Mouse (Mus musculus) heart, postnatal 4 days (tissue): ENCODE data around the gene Itgb5. TPM values are rescaled to one million over a fixed set of nuclear protein-coding genes. Genes with fewer than 3 reads are reported as not detected.

Experiments
- DNase-seq: peaks from one replicate; pipeline ENCODE4 v3.0.0; 2021
- total RNA-seq, 2 experiments: library from RNA; stranded (reverse); gene quantifications; 2 replicates each; pipeline ENCODE4 v1.2.3; 2021

The Itgb5 gene
- total RNA-seq, 2 experiments from 2014 or later: 70.1 to 76.9 TPM

DNA sequence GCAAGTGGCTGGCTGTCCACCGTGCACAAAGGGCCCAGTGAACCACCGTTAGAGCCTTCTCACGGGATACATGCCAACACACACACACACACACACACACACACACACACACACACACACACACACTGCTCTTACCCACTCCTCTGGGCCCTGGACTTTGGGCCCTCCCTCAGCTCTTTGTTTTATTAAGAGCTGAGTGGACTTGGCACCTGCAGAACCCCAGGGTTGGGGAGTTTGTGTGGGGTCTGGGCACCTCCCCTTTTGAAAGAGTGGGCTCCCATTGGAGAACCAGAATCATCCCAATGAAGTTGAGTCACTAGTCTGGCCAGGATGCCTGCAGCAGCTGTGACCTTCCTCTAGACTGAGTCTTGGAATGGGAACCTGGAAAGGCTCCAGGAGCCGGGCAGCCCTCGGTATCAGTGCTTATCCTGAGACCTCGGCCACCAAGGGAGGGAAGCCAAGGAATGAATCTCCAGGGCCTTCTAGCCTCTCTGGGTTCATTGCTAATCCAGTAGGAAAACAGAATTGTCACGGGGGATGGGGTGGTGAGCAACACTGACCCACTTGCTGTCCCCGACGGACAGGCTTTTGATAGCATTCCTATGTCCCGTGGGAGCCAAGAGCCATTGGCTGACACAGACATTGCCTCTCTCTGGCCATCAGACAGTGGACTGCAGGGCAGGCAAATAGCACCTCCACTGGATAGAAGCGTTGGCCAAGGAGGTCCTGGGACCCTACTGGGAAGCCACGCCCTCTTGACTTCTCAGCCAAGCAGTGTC lies 87.2 kb downstream of the Itgb5 start:
- peak; percentile 86 for DNase-seq

DNA sequence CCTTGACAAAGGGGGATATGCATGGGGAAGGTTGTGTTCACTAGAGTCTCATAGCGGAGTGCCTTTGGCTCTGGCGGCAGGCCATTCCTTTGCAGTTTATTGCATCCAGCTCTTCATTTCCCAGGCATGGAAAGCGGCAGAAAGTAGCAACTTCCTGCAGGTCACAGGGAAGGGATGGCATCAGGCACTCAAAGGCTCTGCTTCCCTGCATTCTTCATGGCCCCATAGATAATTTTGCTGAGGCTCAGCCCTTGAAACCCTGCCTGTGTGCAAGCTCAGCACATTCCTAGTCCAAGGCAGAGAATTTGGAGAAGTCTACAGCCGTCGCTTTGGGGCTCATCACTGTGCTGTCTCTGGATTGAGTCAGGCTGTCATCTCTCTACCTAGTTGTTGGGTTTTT lies 87.9 kb downstream of the Itgb5 start:
- DNase-seq: no peak

DNA sequence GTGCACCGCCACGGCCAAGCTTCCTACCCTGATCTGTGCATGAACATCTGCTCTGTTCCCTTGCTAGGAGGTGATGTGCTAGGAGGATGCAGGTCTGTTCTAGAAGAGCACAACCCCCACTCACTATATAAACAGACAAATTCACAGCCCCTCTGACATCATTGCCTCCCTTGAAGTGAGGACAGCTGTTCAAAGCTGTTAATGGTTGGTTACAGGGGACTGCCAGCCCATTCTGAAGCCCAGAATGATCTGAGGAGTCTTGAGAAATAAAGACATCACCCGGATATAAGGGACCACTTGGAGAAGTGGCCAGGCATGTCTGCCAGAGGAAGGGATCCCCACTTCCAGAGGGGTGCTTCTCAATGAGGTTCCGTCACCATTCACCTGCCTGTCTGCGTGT lies 88.5 kb downstream of the Itgb5 start:
- no peak for DNase-seq

DNA sequence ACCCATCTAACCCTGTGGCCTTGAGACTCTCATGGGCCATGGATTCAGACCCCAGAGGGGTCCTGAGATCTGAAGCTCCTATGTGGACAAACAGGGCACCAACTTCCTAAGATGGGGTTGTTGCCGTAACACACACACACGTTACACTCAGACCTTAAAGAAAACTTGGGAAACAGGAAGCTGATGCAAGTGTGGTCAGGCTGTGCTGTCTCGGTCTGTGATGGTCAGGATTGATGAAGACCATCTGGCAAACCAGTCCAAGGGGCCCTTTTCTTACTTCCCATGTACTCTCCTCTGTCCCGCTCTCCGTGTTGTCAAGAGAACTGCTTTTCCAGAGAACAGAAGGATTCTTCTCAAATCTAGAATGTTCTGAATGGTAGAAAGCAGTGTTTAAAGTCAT lies 92.0 kb downstream of the Itgb5 start:
- DNase-seq: no peak

DNA sequence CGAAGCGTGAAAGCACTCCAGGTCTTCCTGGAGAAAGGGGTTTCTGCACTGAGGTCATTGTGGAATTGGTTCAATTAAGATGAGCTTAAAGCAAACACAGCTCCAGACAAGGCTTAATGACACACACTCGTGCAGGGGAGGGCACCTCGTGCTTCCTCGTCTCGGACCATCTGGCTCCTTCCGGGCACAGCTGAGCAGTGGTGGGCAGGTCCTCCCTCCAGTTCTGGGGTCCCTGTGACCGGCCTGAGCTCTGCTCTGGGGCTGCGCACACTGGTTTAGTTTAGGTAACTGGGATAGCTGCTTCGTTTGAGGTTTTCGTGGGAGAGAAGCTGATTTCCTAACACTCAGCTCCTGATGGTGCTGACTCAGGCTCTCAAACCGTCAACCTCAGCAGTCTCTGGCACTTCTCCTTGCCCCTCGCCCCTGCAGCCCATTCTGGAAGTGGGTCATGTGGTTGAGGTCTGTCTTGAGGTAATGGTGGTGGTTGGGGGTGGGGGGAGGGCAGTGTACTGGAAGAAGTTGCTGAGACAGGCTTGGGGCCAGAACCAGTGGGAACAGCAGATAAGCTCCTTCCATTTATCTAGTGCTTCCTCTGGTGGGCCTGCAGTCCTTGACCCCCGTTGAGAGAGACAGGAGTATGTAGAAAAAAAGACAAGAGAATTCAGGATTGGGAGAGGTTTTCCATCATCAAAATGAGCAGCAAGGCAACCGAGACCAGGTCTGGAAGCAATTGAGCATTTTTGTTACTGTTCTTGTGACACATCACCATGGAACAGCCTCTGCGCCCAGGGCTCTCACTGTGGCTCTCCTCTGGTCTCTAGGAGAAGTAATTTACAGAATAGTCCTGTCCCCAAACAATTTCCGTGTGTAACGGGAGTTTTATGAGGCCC lies 92.9 kb downstream of the Itgb5 start:
- DNase-seq: no peak

DNA sequence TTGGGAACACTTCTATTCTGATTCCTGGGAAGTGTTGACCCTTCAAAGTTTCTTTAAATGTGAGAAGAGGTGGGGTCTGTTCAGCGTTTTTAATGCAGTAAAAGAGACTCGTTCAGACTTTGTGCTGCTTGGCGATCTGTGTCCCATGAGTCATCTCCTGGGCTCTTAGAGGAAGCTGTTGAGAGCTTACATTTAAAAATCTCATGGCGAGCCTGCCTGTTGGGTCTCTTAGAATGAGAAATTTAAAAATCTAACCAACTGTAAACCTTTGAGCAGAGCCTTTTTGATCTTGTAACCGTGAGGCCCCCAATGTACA lies 93.5 kb downstream of the Itgb5 start:
- no peak for DNase-seq

DNA sequence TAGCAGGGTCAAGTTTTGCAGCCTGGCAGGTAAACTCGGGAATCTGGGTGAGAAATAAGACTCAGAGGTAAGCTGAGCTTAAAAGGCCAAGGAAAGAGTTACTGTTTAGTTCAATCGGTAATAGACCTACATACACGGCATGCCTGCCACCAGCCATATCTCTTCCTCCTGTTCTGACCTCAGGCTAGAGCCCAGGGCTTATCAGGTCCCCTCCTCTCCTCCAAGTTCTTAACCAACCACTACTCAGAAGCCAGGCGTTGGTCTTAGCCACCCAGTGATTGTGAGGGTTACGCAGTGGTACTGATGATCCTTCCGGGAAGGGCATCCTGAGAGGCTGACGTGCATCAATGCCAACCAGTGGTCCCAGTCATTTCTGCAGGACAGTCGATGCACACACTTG lies 94.3 kb downstream of the Itgb5 start:
- DNase-seq: no peak

DNA sequence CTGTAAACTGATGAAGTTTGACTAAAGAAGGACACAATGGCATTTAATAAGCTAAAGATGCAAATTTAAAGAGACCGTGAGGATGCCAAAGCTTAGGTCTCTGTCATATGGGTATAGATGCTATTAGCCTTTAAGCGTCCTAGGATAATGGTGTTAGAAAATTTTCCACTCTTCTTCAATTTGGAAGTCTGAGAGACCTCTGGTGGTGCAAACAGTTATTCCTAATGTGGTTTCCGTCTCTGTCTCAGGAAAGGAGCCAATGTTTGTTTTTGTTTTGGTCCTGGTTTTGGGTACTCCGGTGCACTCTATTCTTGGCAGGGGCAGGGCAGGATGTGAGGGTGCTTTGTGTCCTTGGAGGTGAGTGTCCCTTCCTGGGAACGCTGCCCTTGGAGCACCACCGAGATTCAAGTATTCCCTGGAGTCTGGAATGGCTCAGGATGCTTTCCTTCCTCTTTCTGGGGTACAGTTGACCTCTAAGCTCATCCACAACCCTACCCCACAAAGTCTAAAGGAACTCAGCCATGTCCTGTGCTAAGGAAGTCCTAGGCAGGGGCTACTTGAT lies 97.9 kb downstream of the Itgb5 start:
- no peak for DNase-seq

DNA sequence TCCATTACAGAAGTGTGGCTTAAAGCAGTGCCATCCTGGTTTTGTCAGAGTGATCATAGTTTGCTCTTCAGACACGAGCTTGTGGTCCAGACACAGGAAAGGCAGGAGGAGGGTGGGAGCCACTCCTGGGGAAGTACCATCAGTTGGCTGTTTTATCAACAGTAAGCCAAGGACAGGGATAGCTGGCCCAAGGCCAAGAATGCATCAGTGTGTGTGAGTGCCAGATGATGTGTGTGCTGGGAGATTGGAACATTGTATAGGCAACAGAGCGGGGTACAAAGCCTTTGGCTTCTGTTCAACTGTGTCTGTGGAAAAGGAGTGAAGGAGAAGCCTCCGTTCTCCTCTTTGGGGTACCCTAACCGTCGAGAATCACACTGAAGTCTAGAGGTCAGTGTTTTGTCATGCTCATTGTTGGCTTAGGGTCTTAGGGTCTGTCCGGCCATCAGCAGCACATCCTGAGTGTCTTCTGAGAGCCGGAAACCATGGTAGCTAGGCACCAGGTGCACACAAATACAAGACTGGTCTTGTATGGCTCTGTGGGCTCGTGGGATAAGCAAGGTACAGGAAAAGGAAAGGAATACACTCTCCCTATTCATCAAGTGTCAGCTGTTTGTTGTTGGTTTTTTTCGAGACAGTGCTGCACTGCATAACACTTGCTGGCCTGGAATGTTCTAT lies 99.5 kb downstream of the Itgb5 start:
- DNase-seq: peak; percentile 68

DNA sequence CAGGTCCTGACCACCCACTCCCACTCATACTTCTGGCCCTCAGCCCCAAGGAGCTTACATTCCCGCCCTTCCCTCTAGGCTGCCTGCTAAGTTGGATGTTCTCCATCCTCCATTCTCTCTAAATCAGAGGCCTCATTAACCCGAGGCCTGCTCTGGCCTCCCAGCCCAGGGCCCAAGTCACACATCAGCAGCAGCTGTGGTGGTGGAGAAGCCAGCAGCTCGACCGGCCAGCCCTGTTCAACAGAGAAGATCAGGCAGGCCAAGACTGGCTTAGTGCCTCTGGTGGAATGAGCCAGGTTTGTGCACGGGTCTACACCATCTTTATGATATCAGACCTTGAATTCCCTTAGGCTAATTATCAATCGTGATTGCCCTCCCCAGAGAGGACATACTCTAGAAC lies 101.3 kb downstream of the Itgb5 start:
- DNase-seq: peak; percentile 57

DNA sequence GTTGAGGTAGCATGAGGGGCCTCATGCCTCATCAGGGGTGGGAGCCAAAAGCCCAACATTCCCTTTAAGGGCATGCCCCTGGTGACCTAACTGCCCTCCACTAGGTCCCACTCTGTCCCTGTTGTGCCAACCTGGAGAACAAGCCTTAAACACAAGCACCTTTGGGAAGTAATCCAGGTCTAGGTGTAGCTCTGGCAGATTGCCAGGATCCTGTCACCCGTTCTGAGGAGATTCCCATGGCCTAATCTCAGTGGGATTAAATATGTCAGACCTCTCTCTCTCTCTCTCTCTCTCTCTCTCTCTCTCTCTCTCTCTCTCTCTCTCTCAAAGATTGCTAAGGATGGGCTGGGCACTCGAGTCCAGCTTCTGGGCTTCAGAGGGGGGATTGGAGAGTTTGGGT lies 102.2 kb downstream of the Itgb5 start:
- DNase-seq: no peak

DNA sequence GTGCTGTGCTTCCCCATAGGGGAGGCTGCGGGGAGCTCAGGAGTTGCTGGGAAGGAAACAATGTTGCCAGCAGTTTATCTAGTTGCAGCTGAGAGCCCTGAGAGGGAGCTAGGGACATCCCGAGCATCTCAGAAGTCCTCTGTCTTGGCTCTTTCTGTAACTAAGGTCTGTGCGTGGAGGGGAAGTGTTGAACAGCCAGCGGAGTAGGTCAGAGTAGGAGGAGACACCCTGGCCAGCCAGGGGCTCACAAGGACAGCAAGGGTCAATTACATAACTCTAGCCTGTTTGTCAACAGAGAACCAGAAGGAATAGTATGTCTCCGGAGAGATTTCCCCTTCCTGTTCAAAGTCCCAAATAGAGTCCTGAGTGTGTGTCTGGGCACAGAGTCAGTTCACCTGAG lies 102.7 kb downstream of the Itgb5 start:
- no peak for DNase-seq

DNA sequence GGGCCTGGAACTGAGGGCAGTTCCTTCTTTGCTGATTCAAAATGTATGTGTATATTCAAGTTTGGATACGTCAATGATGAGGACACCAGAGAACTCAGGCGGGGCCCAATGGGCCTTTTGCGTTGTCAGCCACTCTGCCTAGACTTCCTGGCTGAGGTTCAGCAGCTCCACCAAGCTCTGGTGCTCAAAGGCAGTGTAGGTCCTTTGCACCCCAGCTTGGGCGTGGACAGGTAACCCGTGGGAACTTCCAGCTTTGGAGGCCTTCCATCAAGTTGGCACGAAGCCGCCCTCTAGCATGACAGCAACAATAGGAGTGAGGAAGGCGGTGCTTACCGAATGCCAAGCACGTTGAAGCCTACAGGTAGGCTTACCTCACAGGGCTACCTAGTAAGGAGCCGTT lies 103.9 kb downstream of the Itgb5 start:
- DNase-seq: peak; percentile 6

DNA sequence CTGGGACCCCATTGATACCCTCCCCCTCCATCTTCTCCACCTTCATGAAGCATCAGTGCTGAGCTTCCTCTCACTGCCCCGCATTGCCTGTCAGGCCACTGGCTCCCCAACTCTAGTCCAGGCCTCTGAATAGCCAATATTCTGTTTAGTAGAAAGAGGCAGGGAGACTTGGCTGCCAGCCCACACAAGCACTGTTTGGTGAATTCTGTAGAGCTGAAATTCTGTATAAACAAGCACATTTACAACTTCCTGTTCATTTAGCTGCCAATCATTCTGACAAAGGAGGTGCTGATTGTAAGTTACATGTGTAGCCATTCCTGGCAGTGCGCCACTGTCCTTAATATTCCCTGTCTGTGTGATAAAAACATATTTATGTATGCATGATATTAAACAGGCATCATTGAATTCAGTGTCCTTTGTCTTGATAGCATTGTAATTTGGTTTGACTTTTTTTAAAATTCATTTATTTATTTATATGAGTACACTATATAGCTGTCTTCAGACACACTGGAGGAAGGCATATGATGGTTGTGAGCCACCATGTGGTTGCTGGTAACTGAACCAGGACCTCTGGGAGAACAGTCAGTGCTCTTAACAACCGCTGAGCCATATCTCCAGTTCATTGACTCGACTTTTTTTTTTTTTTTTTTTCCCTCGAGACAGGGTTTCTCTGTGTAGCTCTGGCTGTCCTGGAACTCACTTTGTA lies 105.4 kb downstream of the Itgb5 start:
- DNase-seq: peak; percentile 61

DNA sequence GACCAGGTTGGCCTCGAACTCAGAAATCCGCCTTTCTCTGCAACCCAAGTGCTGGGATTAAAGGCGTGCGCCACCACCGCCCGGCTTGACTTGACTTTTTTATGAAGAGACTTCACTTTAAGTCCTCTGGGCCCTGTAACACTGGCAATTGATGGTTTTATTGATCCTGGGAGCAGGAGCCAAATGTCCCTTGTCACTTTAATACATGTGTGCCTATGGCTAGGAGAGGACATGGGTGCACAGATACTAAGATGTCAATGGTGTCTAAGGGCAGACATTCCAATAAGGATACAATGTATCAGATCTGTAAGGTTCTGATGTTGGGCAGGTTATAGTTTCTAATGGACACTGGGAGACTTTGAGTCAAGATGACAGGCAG lies 105.9 kb downstream of the Itgb5 start:
- peak; percentile 3 for DNase-seq

DNA sequence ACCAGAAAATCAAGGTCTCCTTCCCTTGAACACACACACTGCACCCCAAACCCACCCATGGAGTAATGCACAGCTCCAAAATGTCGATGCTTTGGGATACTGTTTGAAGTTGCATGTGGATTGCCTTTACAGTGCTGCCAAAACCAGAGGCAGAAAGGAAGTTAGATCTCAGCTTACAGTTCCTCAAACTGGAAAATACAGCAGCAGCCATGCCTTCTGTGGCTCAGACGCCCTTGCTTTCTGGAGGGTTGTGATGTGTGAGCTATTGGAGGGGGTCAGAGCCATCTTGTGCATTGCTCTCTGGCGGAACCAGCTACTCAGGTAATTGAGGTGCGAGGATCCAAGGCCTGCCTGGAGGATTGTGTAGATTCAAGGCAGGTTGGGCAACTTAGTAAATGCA lies 107.4 kb downstream of the Itgb5 start:
- DNase-seq: peak; percentile 6

DNA sequence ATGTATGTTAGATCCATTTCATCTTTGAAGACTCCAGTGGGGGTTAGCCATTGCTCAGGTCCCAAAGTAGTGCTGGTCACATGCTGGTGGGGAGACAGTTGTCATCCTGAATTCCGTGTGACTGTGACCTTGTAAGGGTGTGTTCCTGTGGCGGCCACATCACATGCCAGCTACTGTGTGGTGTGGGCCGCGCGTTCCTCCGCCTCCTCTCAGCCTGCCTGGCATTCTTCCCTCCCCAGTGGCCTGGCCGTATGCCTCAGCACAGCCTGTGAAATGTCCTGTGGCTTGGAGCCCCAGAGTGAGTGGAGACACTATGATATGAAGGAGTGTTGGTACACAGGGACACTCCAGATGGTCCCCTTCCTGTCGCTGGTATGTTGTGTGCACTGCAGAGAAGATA lies 108.1 kb downstream of the Itgb5 start:
- DNase-seq: peak; percentile 89

DNA sequence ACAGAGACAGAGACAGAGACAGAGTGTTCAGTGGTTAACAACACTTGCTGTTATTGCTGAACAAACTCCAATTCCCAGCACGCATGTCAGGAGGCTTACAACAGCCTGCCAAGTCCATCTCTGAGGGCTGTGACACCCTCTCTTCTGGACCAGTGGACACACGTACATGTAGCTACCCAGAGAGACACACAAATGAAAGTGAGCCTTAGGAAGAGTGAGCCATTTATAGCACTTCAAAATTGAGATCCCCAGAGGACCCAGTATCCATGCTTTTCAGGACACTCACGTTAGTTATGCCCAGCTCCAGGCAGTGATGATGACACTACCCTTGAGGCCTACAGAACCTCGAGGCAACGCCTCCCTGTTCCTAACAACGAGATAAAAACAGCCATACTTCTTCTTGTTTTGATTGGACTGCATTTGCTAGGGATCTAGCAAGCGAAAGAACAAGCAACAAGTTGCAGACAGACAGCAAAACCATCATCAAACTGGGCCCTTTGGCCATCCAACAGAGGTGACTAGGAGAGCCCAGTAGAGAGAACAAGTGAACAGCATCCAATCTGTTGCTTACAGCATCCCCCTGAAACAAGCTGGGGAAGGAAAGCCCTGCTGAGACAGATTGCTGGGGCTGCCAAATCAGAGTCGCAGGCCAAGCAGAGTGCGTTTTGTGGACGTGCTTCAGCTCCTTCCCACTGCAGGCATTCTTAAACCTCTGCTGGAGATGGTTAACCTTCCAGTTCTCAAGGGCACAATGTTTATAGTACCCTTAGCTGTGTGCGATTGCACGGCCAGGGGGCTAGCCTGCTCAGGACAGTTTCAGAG lies 109.1 kb downstream of the Itgb5 start:
- peak; percentile 7 for DNase-seq

DNA sequence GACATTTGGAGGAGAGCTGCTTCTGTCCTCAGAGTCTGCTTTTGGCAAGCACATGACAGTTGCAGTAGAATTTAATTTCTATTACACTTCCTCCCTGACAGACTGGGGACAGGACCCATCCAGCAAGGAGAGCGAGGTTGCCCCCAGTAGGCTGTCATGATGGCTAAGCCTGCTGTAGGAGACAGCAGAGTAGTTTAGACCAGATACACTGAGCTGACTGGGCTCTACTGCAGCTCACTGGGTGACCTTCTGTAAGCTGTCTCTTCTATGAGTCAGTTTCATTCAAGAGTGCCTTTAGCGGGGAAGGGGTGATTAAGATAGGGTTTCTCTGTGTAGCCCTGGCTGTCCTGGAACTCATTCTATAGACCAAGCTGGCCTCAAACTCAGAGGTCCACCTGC lies 109.7 kb downstream of the Itgb5 start:
- DNase-seq: peak; percentile 27

DNA sequence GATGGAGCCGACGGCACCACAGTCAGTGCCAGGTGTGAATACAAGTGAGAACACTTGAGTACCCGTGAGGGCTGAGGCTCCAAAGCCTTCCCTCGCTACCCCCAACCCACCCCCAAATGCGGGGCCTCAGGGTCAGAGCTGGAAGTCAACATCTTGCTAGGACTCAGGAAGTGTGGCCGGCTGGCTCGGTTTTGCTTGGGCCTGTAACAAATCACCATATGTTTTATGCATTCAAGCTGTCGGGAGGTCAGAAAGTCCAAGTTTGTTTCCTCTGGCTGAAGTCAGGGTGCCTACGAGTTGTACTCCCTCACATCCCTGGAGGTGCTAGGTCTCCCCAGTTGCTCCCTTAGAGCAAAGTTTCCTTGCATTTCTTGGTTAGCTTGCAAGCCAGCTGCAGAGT lies 110.2 kb downstream of the Itgb5 start:
- peak; percentile 42 for DNase-seq

DNA sequence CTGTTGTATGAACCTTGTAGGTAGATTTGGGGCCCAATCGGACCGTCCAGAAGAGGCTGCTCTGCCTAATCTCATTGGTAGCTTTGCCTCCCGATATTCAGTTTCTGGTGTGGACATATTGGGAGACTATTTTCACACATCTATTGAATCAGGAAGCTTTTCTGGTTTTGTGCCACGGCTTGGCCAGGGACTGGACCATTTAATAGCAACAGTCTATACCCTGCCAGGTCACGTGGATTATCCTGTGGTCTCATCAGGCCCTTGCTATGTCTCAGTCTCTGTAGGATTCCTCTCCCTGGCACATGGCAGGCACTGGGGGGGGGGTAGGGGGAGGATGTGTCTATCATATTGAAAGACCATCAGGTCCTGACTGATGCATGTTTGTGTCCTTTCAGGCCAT lies 110.6 kb downstream of the Itgb5 start:
- peak; percentile 12 for DNase-seq
